ENCODE assay signal across 27 mouse cellular contexts in the genomic region with DNA sequence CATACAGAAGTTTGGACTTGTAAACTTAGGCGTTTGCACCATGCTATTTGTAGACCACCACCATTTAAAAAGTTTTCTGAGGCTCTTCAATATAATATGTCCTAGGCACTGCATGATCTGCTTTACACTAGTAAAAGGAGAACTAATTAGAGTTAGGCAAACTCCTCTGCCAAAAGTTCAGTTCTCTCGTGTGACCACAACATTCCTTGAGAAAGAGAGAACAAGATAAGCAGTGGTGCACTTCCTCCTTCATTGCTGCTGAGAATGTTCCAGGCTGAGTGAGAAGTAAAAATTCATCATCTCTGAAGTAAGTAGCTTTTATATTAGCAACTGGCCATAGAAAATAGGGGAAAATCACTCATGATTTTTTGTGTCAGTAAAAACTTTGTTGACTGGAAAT. TPM values are rescaled to one million over a fixed set of nuclear protein-coding genes. Genes with fewer than 3 reads are reported as not detected.
A peak's percentile ranks its signal among the peaks of the same experiment; 100 is the strongest.
DNase-seq lines count a peak whose midpoint lies in the region; ATAC-seq and TF ChIP-seq lines count a peak whose summit lies in the region.
"Had no signal": no experiment of that assay in that cellular context is flagged by ENCODE, and none has a peak within 500 bp of the region (broad histone marks: within the 10 kb centered on the region; RNA-seq: fewer than 3 reads in every experiment).

A gene (plus strand): TSS at position 199 of the 400 bp plus-strand sequence.

- no peaks in the 10 kb centered on the region for H3K4me1 ChIP-seq in kidney, adult 2 months (ENCODE audit: control insufficient read depth, insufficient read depth, low read length)
- no peaks in the 10 kb centered on the region for H3K4me1 ChIP-seq in spleen, adult 2 months (ENCODE audit: control insufficient read depth, insufficient read depth, insufficient read length)
- no peaks in the 10 kb centered on the region for H3K4me1 ChIP-seq in hindbrain, embryonic 13.5 days (replicated peaks)
- H3K4me1 ChIP-seq: forebrain, embryonic 10.5 days; heart, embryonic 15.5 days; intestine, embryonic 15.5 days; limb, embryonic 12.5 days; midbrain, embryonic 15.5 days had no signal

- H3K4me2 ChIP-seq in hindbrain, embryonic 13.5 days = no peak within 1 kb of the TSS
- H3K4me2 ChIP-seq: heart, embryonic 15.5 days; intestine, embryonic 15.5 days; limb, embryonic 12.5 days; midbrain, embryonic 15.5 days had no signal

- no peaks in the 10 kb centered on the region for H3K36me3 ChIP-seq in kidney, adult 2 months (ENCODE audit: control insufficient read depth, insufficient read depth, low read length)
- H3K36me3 ChIP-seq in spleen, adult 2 months (ENCODE audit: control insufficient read depth, insufficient read depth, low read length) = no peaks in the 10 kb centered on the region
- H3K36me3 ChIP-seq in hindbrain, embryonic 13.5 days = no peaks in the 10 kb centered on the region
- H3K36me3 ChIP-seq: forebrain, embryonic 10.5 days; heart, embryonic 15.5 days; intestine, embryonic 15.5 days; limb, embryonic 12.5 days; midbrain, embryonic 15.5 days had no signal

- no peak within 1 kb of the TSS for H3K27ac ChIP-seq in kidney, adult 2 months (ENCODE audit: insufficient read depth, low read depth, low read length)
- H3K27ac ChIP-seq in spleen, adult 2 months (ENCODE audit: insufficient read depth, low read length) = no peak within 1 kb of the TSS
- H3K27ac ChIP-seq in hindbrain, embryonic 13.5 days = no peak within 1 kb of the TSS
- H3K27ac ChIP-seq: forebrain, embryonic 10.5 days; heart, adult 2 months; heart, embryonic 15.5 days; intestine, embryonic 15.5 days; limb, embryonic 12.5 days; liver, embryonic 14.5 days; midbrain, embryonic 15.5 days; stomach, postnatal 0 days had no signal

- peak; percentile 12 for DNase-seq in kidney, adult 2 months
- no peak for DNase-seq in kidney, postnatal 10 days
- DNase-seq in spleen, adult 2 months (ENCODE audit: low read depth in 1 of 2, low spot score in 2 of 2) = no peak
- DNase-seq in spleen, postnatal 10 days (ENCODE audit: low spot score in 2 of 2) = no peak
- no peak for DNase-seq in urinary bladder, postnatal 10 days (ENCODE audit: low spot score)
- DNase-seq: adrenal gland, adult 8-10 months; cerebellum, adult 9-11 months; gastrocnemius, postnatal 14 days; heart, adult 2 months; heart, postnatal 4 days; kidney, adult 9 months; kidney, postnatal 36 days; right cerebral cortex, adult 18-20 months; right cerebral cortex, postnatal 4 days had no signal

- no peak within 1 kb of the TSS for H3K4me3 ChIP-seq in kidney, adult 2 months (ENCODE audit: insufficient read depth, low read depth, low read length)
- no peak within 1 kb of the TSS; the same call in 1 of the 2 replicates for H3K4me3 ChIP-seq in spleen, adult 2 months (ENCODE audit: extremely low read depth, insufficient read depth, insufficient read length)
- no peak within 1 kb of the TSS for H3K4me3 ChIP-seq in hindbrain, embryonic 13.5 days
- H3K4me3 ChIP-seq: forebrain, embryonic 10.5 days; heart, adult 2 months; heart, embryonic 15.5 days; intestine, embryonic 15.5 days; limb, embryonic 12.5 days; midbrain, embryonic 15.5 days had no signal

- H3K9ac ChIP-seq in hindbrain, embryonic 13.5 days = no peak within 1 kb of the TSS
- H3K9ac ChIP-seq: heart, embryonic 15.5 days; intestine, embryonic 15.5 days; limb, embryonic 12.5 days; liver, embryonic 14.5 days; midbrain, embryonic 15.5 days had no signal

- WGBS in kidney, adult 2 months = 53% methylated on average over 2 of the region's 2 CpGs
- 14% methylated on average over 2 of the region's 2 CpGs for WGBS in spleen, adult 2 months
- 78% methylated on average over 2 of the region's 2 CpGs for WGBS in hindbrain, embryonic 13.5 days

- no peaks in the 10 kb centered on the region for H3K9me3 ChIP-seq in hindbrain, embryonic 13.5 days
- H3K9me3 ChIP-seq: forebrain, embryonic 10.5 days; heart, embryonic 15.5 days; intestine, embryonic 15.5 days; limb, embryonic 12.5 days; midbrain, embryonic 15.5 days had no signal

- no peaks in the 10 kb centered on the region for H3K27me3 ChIP-seq in kidney, adult 2 months (replicated peaks; ENCODE audit: control insufficient read depth, insufficient read depth, low read length)
- H3K27me3 ChIP-seq in spleen, adult 2 months (ENCODE audit: control insufficient read depth, insufficient read depth, low read length) = no peaks in the 10 kb centered on the region
- H3K27me3 ChIP-seq in hindbrain, embryonic 13.5 days = no peaks in the 10 kb centered on the region
- H3K27me3 ChIP-seq: heart, embryonic 15.5 days; intestine, embryonic 15.5 days; limb, embryonic 12.5 days; midbrain, embryonic 15.5 days had no signal

- TF ChIP-seq POLR2A in kidney, adult 2 months (IDR thresholded peaks at IDR 0.05; ENCODE audit: low read depth, low read length) = no peak
- no peak for TF ChIP-seq POLR2A in spleen, adult 2 months (IDR thresholded peaks at IDR 0.05; ENCODE audit: low read depth, low read length)

- no peak for TF ChIP-seq CTCF in kidney, adult 2 months (conservative IDR thresholded peaks at IDR 0.05; ENCODE audit: insufficient read depth, insufficient read length, low read depth, low read length)
- no peak for TF ChIP-seq CTCF in spleen, adult 2 months (IDR thresholded peaks at IDR 0.05; ENCODE audit: extremely low read depth, insufficient read depth, insufficient read length, insufficient replicate concordance)

- peak; percentile 93 to 94 for ATAC-seq in hematopoietic stem cell, adult 5-6 weeks (replicated peaks in 1 of 2; ENCODE audit: insufficient read depth in 1 of 2, low FRiP score in 2 of 2, low TSS enrichment in 1 of 2, low read depth in 1 of 2, poor library complexity in 2 of 2, severe bottlenecking in 2 of 2)
- ATAC-seq in hindbrain, embryonic 13.5 days (ENCODE audit: low FRiP score) = no peak
- ATAC-seq: forebrain, embryonic 16.5 days; hindbrain, embryonic 16.5 days; intestine, embryonic 15.5 days; midbrain, embryonic 15.5 days had no signal

RNA-seq across cellular contexts. Expression of the gene that starts here (rescaled TPM):
- 0.20 and 0.59 TPM in 2 replicates for polyA plus RNA-seq in kidney, adult 2 months (2012; rRNA removed)
- polyA plus RNA-seq in spleen, adult 2 months (2012; rRNA removed) = 14.1 and 14.9 TPM in 2 replicates
- total RNA-seq in hematopoietic stem cell, adult 5-6 weeks (2017) = 1.5 and 3.2 TPM in 2 replicates
- 0.08 and 0.25 TPM in 2 replicates for polyA plus RNA-seq in hindbrain, embryonic 13.5 days (2015; fragmentation: Nextera tagmentation; extraction: Ambion mirVana)
- total RNA-seq: ES-E14; left cerebral cortex, postnatal 14 days had no signal

Comparison
In these comparisons a context has a peak if more than half of its experiments do, and no peak if none do; other contexts are left out.
1. Peak in DNase-seq in kidney, adult 2 months; RNA of the gene not detected or under 1 TPM.